Mouse (Mus musculus) olfactory bulb, adult 2 months (tissue): ENCODE data around the gene Bcar3.

Experiments
- CTCF ChIP-seq: fragments of 200-500 bp; IDR thresholded peaks from 2 replicates; pipeline ENCODE4 v1.5.1; 2012; ENCODE audit warnings: low read depth, mild to moderate bottlenecking, low read length, moderate library complexity; ENCODE audit not compliant: insufficient read depth
- POLR2A ChIP-seq: fragments of 200-500 bp; IDR thresholded peaks from 2 replicates; pipeline ENCODE4 v1.6.1; 2012; ENCODE audit warnings: mild to moderate bottlenecking, low read depth, low read length, moderate library complexity; ENCODE audit not compliant: insufficient read depth

GRCm38 (mm10) chr3:122420410-122420774 lies 126.5 kb downstream of the Bcar3 start:
- TF ChIP-seq POLR2A (no peak), CTCF (no peak)
